Comparison of ENCODE assay signal across 9 mouse cellular contexts in genomic region chr14:29696131-29696530, GRCm38 (mm10). TPM values are rescaled to one million over a fixed set of nuclear protein-coding genes. Genes with fewer than 3 reads are reported as not detected.
A peak's percentile ranks its signal among the peaks of the same experiment; 100 is the strongest.
DNase-seq lines count a peak whose midpoint lies in the region; ATAC-seq lines count a peak whose summit lies in the region.
"Had no signal": no experiment of that assay in that cellular context is flagged by ENCODE, and none has a peak within 500 bp of the region (broad histone marks: within the 10 kb centered on the region; RNA-seq: fewer than 3 reads in every experiment).

No protein-coding gene starts in this region.

- H3K27ac ChIP-seq in heart, embryonic 12.5 days (ENCODE audit: poor library complexity, severe bottlenecking): no peak overlapping the region
- H3K27ac ChIP-seq in forebrain, embryonic 10.5 days: no peak overlapping the region
- no peak overlapping the region for H3K27ac ChIP-seq in kidney, embryonic 14.5 days (ENCODE audit: low read depth, low read length)
- no peak overlapping the region for H3K27ac ChIP-seq in limb, embryonic 10.5 days
- H3K27ac ChIP-seq in neural tube, embryonic 15.5 days (replicated peaks): no peak overlapping the region
- H3K27ac ChIP-seq: stomach, embryonic 15.5 days had no signal

- peaks cover 19% of the 10 kb centered on the region; the same call in 1 of the 2 replicates for H3K27me3 ChIP-seq in heart, embryonic 12.5 days (replicated peaks)
- H3K27me3 ChIP-seq in forebrain, embryonic 10.5 days (ENCODE audit: poor library complexity, severe bottlenecking): no peaks in the 10 kb centered on the region
- no peaks in the 10 kb centered on the region for H3K27me3 ChIP-seq in kidney, embryonic 14.5 days (ENCODE audit: control insufficient read depth, insufficient read depth, low read length)
- H3K27me3 ChIP-seq in limb, embryonic 10.5 days (ENCODE audit: low read depth, poor library complexity, severe bottlenecking): no peaks in the 10 kb centered on the region
- H3K27me3 ChIP-seq in neural tube, embryonic 15.5 days (replicated peaks): 0 out of 2 replicates have a peak, but pooled peaks cover 4% of the 10 kb centered on the region

- 7% methylated on average over 3 of the region's 3 CpGs for WGBS in heart, embryonic 12.5 days
- 6% methylated on average over 3 of the region's 3 CpGs for WGBS in forebrain, embryonic 10.5 days
- WGBS in kidney, embryonic 14.5 days: 7% methylated on average over 3 of the region's 3 CpGs
- 8% methylated on average over 3 of the region's 3 CpGs for WGBS in limb, embryonic 10.5 days
- WGBS in neural tube, embryonic 15.5 days: 8% methylated on average over 3 of the region's 3 CpGs

- no peak overlapping the region for H3K4me2 ChIP-seq in heart, embryonic 12.5 days
- H3K4me2 ChIP-seq in kidney, embryonic 14.5 days (replicated peaks; ENCODE audit: low read depth, low read length): no peak overlapping the region
- no peak overlapping the region for H3K4me2 ChIP-seq in neural tube, embryonic 15.5 days
- H3K4me2 ChIP-seq: stomach, embryonic 15.5 days had no signal

- no peaks in the 10 kb centered on the region for H3K36me3 ChIP-seq in heart, embryonic 12.5 days
- no peaks in the 10 kb centered on the region for H3K36me3 ChIP-seq in forebrain, embryonic 10.5 days (replicated peaks)
- no peaks in the 10 kb centered on the region for H3K36me3 ChIP-seq in kidney, embryonic 14.5 days (ENCODE audit: control insufficient read depth, insufficient read depth, low read length)
- no peaks in the 10 kb centered on the region for H3K36me3 ChIP-seq in limb, embryonic 10.5 days
- no peaks in the 10 kb centered on the region for H3K36me3 ChIP-seq in neural tube, embryonic 15.5 days
- H3K36me3 ChIP-seq: stomach, embryonic 15.5 days had no signal

- ATAC-seq in heart, embryonic 12.5 days (ENCODE audit: insufficient number of reproducible peaks, low FRiP score): peak; percentile 33; the same call in 1 of the 2 replicates
- peak; percentile 75 for ATAC-seq in kidney, embryonic 14.5 days (ENCODE audit: low FRiP score, low TSS enrichment)
- ATAC-seq in neural tube, embryonic 15.5 days (ENCODE audit: low FRiP score): peak; percentile 59; the same call in 1 of the 2 replicates
- ATAC-seq in inflammation-experienced regulatory T-cells, adult 6 months: no peak

- no peak overlapping the region for H3K4me3 ChIP-seq in heart, embryonic 12.5 days
- no peak overlapping the region for H3K4me3 ChIP-seq in forebrain, embryonic 10.5 days
- H3K4me3 ChIP-seq in kidney, embryonic 14.5 days (ENCODE audit: low read length): no peak overlapping the region
- no peak overlapping the region for H3K4me3 ChIP-seq in limb, embryonic 10.5 days
- no peak overlapping the region for H3K4me3 ChIP-seq in neural tube, embryonic 15.5 days (replicated peaks)
- H3K4me3 ChIP-seq: stomach, embryonic 15.5 days had no signal

- H3K4me1 ChIP-seq in heart, embryonic 12.5 days (replicated peaks): no peaks in the 10 kb centered on the region
- H3K4me1 ChIP-seq in forebrain, embryonic 10.5 days: 0 out of 2 replicates have a peak, but pooled peaks cover 3% of the 10 kb centered on the region
- H3K4me1 ChIP-seq in kidney, embryonic 14.5 days (ENCODE audit: control insufficient read depth, insufficient read depth, low read length): no peaks in the 10 kb centered on the region
- no peaks in the 10 kb centered on the region for H3K4me1 ChIP-seq in limb, embryonic 10.5 days
- peaks cover 16% of the 10 kb centered on the region for H3K4me1 ChIP-seq in neural tube, embryonic 15.5 days
- H3K4me1 ChIP-seq: stomach, embryonic 15.5 days had no signal

- no peak overlapping the region for H3K9ac ChIP-seq in heart, embryonic 12.5 days
- no peak overlapping the region for H3K9ac ChIP-seq in kidney, embryonic 14.5 days (ENCODE audit: low read depth, low read length)
- no peak overlapping the region for H3K9ac ChIP-seq in neural tube, embryonic 15.5 days (replicated peaks)
- H3K9ac ChIP-seq: stomach, embryonic 15.5 days had no signal

- H3K9me3 ChIP-seq in heart, embryonic 12.5 days (replicated peaks): no peaks in the 10 kb centered on the region
- no peaks in the 10 kb centered on the region for H3K9me3 ChIP-seq in forebrain, embryonic 10.5 days
- no peaks in the 10 kb centered on the region for H3K9me3 ChIP-seq in kidney, embryonic 14.5 days (ENCODE audit: control insufficient read depth, low read length)
- H3K9me3 ChIP-seq in limb, embryonic 10.5 days (replicated peaks): no peaks in the 10 kb centered on the region
- no peaks in the 10 kb centered on the region for H3K9me3 ChIP-seq in neural tube, embryonic 15.5 days (replicated peaks)
- H3K9me3 ChIP-seq: stomach, embryonic 15.5 days had no signal

- DNase-seq in heart, adult 11 months: no peak
- DNase-seq in brain, adult 2 months (ENCODE audit: low read depth, low spot score): peak; percentile 81
- DNase-seq in forebrain, embryonic 10.5 days (ENCODE audit: extremely low spot score, low spot score): peak; percentile 21
- DNase-seq in limb, embryonic 10.5 days (ENCODE audit: low spot score): peak; percentile 52

RNA-seq across cellular contexts. Expression of gene Cacna2d3, which starts 25.5 kb away (rescaled TPM):
- 0.85 and 1.3 TPM in 2 replicates for polyA plus RNA-seq in heart, embryonic 12.5 days (2016; fragmentation: Nextera tagmentation; extraction: Ambion mirVana)
- polyA plus RNA-seq in forebrain, embryonic 10.5 days (2016; fragmentation: Nextera tagmentation; extraction: Ambion mirVana): 0.88 and 0.90 TPM in 2 replicates
- polyA plus RNA-seq in kidney, embryonic 14.5 days (2014; fragmentation: Nextera tagmentation; extraction: Ambion mirVana): 3.9 and 4.4 TPM in 2 replicates
- polyA plus RNA-seq in limb, embryonic 10.5 days (2016; fragmentation: Nextera tagmentation; extraction: Ambion mirVana): 0.55 and 0.86 TPM in 2 replicates
- 41.1 and 57.1 TPM in 2 replicates for polyA plus RNA-seq in neural tube, embryonic 15.5 days (2015; fragmentation: Nextera tagmentation; extraction: Ambion mirVana)
- under 1 TPM in 1 of 3 experiments, not detected in 2; 0.27 TPM for polyA plus RNA-seq in inflammation-experienced regulatory T-cells, adult 6 months (2017; shearing (Covaris generic))
